Mouse (Mus musculus): ENCODE data around the gene Adamts17.

Gene Adamts17

DNA sequence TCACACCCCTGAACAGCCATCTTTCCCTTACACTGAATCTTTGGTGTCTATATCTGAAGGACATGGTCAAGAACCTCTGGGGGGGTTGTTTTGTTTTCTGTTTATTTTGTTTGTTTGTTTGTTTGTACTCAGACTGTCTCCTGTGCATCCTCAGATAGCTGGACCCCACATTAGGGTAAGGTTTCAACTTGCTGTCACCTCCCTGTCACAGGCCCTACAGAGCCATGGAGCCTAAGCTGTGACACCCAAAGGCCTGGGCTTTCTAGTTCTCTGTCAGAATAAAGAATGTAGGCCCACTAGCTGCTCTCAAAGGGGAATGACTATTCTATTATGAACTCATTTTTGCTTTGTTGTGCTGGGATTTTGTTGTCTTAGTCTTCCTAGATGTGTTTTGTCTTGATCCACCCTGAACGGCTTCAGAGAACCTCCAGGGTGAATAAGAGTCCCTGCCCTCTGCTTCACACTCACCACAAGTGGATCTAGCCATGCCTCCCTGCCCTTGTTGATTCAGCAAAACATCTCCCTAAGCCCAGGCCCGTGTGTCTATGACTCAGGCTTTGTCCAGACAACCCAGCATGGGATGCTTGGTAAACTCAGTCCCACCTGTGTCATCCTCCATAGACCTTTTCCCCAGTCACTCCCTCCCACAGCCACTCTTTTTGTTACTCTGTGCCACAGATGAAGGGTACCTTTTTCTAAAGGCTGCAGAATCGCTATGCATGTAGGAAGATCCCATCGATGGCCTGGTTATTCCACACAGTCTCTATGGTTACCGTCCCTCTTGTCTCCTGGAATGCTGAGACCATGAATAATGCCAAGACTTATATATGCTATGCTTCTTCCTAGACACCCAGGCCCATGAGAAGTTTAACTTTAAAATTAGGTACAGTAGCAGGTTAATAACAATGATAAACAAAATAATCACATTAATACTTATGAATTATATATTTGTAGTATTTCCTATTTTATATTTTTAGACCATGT, 197.3 kb downstream of the Adamts17 start:
- DNase-seq: no peak

DNA sequence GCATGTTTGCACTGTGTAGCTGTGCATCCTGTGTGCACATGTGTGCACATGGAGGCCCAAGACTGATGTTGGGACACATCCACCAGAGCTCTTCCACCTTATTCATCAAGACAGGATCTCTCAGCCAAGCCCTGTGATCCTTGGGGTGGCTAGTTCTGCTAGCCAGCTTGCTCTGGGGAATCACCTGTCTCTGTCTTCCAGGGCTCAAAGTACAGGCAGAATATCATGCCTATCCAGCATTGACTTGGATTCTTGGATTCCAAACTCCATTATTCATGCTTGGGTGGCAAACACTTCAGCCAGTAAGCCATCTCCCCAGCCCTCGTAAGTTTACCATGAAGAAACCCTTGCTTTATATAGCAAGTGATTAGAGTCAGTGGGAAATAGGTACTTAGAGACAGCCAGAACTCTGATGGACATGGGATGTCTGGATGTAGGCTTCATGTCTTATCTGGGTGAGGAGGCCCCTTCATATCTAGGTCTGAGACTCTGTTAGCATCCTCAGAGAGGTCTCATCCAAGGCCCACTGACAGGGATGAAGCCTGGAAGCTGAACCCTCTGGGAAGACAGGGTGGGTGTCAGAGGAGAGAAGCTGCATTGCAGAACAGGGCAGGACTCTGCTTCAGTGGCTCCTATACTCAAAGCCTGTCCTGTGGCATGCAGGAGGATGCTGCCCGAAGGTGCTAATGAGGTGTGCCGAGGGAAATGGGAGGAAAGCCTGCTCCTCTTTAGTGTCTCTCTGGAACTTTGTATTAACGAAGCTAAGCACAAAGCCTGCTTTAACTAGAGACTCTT, 198.4 kb downstream of the Adamts17 start:
- DNase-seq: no peak

DNA sequence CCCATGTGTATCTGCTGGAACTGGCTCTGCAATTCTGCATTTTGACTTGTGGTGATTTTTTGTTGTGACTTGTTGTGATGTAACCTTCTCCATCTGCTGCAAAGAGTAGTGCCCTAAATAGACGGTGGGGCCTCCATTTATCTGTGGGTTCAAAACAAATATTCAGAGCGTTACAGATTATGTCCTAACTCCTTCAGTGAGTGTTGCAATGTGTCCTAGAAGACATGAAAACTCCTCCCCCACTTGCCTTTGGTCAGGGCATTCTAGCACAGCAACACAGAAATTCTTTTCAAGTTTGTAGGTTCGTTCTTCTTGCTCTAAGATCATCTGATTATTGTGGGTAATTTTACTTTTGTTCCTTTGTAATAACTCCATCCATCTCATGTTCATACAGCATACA, 199.6 kb downstream of the Adamts17 start:
- no peak for DNase-seq

DNA sequence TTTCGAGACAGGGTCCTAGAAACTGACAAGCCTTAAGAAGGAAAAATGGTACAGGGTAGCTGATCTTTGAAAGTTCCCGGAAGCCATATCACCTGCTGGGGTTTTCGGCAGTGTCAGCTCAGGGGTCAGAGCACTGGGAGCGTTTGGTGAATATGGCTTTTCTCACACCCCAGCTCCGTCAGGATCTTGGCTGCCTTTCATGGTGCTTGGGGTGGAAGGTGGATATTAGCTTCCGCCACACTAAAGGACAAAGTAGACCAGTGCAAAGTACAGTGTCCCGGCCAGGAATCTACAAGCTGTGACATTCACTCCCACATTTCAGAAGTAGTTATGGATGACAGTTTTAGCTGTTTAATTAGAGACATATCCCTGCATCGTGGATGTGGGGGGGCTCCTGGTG, 200.3 kb downstream of the Adamts17 start:
- DNase-seq: no peak

DNA sequence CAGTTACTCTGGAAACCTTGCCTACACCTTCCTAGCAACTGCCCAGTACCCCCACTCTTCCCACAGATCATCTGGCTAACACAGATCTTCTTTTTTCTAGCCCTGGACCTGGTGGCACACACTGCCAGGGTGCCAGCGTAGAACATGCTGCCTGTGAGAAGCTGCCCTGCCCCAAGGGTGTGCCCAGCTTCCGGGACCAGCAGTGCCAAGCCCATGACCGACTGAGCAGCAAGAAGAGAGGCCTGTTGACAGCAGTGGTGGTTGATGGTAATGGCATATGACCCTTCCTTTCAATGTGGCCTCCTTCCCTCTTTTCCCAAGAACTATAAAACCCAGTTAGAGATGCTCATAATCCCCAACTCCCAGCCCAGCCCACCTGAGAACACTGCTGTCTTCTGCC, 202.2 kb downstream of the Adamts17 start:
- no peak for DNase-seq

DNA sequence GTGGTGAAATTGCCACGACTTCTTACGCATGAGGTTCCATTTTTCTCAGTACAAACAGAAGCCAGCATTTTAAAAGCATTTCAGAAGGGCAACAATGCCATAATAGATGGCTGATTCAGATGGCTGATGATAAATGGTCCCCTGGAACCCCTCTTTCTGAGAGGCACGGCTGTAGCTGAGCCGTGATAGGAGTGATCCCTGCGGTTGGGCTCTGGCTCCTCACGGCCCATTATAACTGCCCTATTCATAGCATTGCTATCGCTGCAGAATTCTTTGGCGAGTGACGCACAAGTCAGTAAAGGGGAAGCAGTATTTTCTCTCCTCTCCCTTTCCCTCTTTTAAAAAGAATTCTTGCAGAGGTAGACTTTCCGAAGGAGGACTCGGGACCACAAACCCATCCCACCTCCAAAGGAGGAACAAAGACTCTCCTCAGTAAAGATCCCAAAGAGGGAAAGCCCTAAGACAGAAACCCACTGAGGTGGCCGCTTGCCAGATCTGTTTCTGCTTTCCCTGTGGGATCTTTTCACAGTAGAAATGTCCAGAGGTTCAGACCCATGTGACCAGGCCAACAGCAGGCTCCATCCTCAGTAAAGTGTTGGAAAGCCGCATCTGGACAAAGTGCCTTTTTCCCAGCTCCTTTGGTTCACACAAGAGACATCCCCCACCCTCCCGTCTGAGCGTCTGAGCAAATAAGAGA, 204.7 kb downstream of the Adamts17 start:
- DNase-seq: peak in 1 of 2 experiments; percentile 16

DNA sequence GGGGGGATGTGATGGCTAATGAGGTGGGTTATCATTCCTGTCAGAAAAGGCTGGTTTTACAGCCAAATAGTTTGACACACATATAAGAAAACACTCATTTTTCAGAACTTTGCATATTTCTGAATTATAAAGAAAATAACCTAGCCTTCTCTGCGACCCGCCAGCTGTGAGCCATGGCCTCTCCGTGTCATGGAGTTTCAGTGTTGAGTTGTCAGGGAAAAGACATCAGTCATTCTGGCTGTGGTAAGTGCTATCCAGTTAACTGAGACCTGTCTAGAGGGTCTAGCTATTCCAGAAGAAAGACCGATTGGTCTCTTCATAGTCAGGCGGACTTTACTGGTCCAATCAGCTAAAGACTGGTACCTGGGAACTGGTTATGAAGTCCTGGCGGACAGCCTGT, 205.7 kb downstream of the Adamts17 start:
- peak in 1 of 2 experiments; percentile 57 for DNase-seq

DNA sequence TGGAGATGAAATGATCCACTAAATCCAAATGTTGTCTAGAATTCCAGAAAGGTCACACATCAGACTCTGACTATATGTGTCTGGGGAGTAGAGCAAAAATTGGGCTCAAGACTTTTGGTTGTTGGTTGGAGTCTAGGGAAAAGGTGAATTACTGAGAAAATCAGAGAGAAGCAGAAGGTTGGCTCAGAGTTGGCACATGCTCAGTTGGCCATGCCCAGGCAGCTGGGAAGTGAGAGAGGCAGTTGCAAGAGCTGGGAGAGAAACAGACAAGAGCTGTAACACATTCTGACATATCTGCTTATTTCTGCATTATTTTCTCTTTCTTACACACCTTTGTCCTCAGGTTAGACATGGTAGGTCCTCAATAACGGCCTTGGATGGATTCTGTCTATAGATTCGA, 209.7 kb downstream of the Adamts17 start:
- DNase-seq: no peak

DNA sequence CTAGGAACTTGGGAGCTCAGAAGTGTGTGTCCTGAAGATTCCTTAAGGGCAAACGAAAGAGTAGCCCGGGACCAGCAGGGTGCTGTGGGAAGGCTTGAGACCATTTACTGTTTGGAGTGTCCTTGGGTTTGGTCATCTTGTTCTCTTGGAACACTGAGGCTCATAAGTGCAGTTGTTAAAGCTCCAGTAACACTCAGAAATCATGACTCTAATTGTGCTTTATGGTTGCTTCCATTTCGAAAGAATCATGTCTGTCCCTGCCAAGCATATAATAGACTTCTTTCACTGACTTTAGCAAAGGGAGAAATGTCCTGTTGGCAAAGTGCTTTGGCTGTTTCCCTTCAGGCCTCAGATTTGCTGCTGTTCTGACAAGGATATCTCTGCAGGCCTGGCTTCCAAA, 210.9 kb downstream of the Adamts17 start:
- no peak for DNase-seq

DNA sequence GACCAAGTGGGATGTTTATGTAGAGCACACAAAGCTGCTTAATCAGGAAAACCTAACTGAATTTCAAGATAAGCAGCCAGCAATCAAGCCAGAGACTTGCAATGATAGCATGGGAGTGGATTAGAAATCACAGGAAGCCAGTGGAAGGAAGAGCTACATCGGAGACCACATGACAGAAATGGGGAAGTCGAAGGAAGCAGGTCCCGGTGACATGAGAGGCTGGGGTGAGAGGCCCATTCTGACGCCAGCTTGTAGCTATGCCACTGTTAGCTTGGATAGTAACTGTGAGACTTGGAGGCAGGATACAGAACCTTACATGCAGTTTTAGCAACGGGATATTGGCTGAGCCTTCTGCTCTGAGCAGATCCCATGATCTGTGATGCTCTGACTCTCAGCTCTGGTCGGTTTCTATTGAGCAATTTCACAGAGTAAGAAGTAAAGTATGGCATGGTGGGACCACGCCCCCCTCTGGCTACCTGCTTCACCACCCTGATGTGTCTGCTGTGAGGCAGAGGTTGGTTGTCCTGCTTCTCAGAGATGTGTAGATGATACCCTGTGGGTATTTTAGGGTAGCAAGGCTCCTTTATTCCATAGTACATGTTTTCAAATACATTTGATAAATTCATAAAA, 211.7 kb downstream of the Adamts17 start:
- DNase-seq: no peak

DNA sequence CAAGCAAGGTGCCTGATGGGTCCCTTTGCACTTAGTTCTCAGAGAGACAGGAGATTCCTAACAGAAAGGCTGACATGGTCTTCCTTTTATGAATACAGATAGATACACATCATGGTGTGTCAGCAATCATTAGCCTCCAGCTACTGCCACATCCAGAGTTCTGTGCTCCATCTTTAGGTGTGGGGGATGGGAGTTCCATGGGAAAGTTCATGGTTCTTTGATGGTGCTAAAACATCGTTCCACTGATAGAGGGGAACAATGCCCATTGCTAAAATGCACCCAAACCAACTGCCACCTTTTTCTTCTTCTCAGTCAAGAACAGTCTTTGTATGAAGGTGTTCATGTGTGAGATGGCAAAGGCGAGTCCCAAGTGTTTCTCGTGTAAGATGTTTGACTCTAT, 215.3 kb downstream of the Adamts17 start:
- DNase-seq: no peak

DNA sequence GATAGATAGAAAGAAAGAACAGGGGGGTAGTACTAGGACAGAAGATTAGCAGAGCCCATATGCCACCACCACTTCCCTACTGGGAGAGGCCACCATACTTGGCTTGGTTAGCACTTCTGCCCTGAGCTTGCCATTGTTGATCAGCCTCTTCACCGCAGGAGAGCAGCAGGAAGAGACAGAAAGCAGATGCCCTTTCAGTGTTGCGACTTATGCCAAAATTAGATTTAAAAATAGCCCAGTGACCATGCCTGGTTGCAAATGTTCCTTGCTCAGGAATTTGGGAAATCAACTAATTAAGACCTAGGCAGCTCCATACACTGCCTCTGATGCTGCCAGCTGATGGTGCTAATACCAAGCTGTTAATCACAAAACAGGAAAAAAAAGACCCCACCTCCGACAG, 216.0 kb downstream of the Adamts17 start:
- DNase-seq: no peak

DNA sequence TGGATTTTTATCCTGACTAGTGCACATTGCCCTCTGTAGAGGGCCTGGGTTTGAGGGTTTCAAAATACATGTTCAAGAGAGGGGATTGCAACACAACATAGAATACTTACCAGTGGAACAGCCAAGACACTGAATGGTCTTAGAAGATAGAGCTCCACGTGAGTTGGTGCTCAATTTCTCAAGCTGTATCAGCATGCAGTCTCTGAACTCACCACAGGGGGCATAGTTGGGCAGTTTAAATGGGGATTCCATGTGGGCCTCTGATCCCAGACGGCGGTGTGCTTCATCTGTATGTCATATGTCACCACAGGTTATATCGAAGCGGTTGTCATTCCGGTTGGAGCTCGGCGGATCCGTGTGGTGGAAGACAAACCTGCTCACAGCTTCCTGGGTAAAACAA, 222.2 kb downstream of the Adamts17 start:
- peak in 1 of 2 experiments; percentile 52 for DNase-seq

DNA sequence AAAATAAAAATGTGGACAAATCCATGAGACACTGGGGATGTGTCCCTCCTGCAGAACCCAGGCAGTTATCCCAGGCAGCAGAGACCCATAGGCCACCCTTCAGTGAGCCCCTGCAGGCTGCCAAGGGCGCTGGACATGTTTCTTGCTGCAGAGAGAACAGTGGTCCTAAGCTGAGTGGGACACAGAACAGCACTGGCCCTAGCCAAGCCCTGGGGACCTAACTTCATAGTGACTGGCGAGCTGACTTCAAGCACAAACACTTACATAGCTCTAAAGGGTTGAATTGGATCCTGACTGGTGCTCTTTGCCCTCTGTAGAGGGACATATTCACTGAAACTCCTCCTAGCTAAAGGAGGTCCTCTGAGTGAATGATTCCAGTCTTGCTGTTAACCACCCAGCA, 223.0 kb downstream of the Adamts17 start:
- no peak for DNase-seq

DNA sequence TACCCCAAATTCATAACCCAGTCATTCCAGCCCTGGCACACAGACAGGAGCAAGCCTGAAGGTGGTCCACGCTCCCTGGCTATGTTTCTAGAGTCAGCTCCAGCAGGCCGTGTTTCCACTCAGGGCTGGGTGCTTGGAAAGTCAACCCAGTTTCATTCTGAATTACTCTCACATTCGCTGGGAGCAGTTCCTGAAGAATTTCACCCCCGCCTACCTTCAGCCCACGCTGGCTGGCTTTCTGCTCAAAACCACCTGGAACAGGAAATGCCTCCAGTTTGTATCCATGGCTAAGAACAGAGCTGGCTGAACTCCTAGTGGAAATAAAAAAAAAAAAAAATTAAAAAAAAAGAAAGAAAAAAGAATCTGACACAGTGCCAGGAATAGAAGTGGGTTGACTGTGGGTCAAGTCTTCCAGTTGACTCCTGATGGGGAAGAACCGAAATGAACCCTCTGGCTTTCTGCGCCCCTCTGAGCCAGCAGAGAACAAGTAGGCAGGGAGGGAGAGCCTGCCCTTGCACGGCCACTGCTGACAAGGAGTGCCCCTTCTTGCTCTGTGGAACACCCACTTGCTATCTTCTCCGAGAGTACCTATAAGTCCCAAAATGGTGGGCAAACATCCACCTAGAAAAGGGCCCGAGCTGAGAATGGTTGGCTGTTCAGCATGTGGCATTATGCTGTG, 225.2 kb downstream of the Adamts17 start:
- DNase-seq: no peak

DNA sequence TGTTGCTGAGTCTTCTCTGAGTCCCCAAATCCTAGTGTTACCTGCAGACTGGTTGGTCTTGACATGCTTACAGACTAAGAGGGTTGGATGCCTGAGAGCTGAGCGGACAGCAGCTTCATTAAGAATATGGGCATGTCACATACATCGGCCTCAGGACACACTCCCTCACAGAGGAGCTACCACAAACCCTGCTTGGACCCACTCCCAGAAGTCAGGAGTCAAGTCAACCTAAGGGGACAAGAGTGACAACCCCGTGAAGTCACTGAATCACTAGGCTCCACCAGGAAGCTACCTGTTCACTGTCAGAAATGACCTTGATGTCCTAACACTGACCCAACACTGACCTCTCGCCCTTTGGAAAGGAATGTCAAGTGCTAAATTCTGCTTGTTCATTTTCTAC, 226.1 kb downstream of the Adamts17 start:
- no peak for DNase-seq

DNA sequence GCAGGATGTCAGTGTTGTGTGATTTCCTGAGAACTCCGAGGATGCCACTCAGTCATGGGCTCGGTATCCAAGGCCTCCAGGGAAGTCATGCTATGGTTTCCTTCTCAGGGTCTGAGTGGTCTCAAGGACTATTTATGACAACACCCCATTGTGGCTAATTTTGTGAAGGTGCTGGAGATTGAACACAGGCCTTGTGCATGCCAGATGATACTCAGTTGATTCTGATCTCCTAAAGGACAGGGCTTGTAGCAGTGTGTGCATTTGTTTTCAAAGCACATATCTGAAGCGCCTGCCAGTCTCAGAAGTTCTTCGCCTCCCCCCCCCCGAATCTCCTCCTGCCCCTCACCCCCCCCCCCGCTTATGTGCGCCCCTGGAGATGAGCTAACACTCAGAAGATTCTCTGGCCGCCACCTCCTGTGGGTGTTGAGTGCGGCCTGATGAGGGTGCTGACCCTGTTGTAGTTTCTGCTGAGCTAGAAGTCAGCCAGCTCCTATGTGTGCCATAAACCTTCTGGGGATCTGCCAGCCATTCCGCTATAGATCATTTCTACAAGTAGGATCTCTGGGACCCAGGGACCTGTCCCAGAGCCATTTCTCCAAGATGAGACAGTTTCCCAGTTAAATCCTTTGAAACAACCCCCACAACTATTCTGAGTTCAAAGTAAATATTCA, 232.6 kb downstream of the Adamts17 start:
- DNase-seq: peak; percentile 25 to 73

DNA sequence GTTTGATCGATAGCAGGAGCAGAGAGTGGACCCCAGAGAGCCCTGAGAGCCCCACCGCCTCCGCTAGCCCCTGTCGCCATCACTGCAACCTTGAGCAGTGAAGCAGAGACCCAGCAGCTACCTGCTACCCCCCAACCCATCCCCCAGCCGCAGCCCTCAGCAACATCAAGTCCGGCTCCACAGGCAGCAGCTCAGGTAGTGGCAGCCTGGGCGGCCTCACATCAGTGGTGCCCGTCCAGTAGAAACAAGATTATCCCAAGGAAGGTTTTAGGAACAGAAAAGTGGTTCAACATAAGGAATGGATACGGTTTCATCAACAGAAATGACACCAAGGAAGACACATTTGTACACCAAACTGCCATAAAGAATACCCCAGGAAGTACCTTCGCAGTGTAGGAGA, 243.2 kb downstream of the Adamts17 start:
- no peak for DNase-seq

DNA sequence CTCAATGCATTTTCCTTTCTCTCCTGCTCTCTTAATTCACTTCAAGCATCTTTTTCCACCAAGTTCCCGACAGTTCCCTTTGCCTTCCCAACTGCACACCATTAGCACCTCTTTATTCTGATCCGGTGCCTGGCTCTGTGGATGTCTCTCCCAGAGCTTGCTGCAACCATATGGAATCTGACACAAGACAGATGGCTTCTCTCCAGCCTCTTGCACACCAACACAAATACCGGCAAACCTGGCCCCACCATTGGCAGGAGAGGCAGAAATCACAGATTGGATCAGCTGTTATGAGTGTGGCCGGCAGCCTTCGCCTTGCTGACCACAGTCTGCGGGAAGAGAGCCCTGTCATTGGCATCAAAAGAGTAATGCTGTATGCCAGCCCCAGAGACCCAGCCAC, 248.2 kb downstream of the Adamts17 start:
- peak in 1 of 2 experiments; percentile 59 for DNase-seq

DNA sequence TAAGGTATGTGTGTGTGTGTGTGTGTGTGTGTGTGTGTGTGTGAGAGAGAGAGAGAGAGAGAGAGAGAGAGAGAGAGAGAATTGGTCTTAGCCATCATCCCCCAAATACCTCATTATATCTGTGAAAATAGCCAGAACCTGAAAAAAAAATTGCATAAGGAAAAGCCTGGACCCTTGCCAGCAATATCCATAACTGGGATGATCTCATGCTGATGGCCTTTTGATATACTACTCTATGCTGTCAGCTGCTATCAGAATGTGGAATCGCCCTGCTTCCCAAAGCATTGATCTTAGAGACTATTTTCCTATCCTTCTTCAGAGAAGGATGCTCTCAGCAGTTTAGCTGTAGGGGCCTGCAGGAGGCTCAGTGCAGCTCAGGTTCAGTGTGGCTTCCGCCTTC, 257.6 kb downstream of the Adamts17 start:
- no peak for DNase-seq

DNA sequence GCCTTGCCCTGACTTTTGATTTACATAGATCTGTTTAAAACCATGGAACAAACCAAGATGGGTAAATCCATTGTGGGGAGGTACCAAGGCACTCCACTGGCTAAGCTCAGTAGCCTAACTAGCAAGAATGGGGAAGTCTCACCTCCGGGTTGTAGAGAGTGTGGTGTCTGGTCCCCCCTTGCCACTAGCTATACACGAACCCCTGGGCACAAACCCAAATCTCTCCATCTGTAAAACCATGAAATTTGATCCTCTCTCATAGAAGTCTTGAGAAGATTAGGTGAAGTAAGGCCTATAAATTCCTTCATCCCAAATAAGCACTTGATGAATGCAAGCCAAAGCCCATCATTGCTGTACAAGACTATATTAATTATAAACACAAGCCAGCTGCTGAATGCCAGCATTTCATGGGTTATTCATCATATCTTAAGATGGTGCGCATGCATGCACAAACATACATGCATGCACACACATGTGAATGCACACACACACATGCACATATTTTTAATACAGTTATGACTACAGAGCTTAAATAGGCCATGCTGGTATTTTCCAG, 262.0 kb downstream of the Adamts17 start:
- no peak for DNase-seq
